Mouse (Mus musculus): ENCODE results near the gene Kpnb1. TPM values are rescaled to one million over a fixed set of nuclear protein-coding genes. Genes with fewer than 3 reads are reported as not detected.

Gene Kpnb1
- polyA plus RNA-seq, 1 experiment from 2014 or later = 79.9 TPM

- no peak overlapping the region for H3K4me2 ChIP-seq (ENCODE audit: low read length)
- H3K4me1 ChIP-seq (replicated peaks; ENCODE audit: control insufficient read depth, insufficient read depth, low read length) = peaks cover 4% of the 10 kb centered on the region; the same call in 1 of the 2 replicates
- no peak overlapping the region for H3K9ac ChIP-seq (ENCODE audit: low read length)
- no peaks in the 10 kb centered on the region for H3K36me3 ChIP-seq (ENCODE audit: control insufficient read depth, insufficient read depth, low read length)
- WGBS = 78% methylated on average over 7 of the region's 7 CpGs
- ATAC-seq (replicated peaks; ENCODE audit: low FRiP score, low TSS enrichment, low read depth) = no peak
- H3K9me3 ChIP-seq (ENCODE audit: control insufficient read depth, low read length) = no peaks in the 10 kb centered on the region
- no peak overlapping the region for H3K4me3 ChIP-seq (ENCODE audit: low read depth, low read length)
- DNase-seq (ENCODE audit: low spot score) = no peak
- 0 out of 2 replicates have a peak, but pooled peaks cover 6% of the 10 kb centered on the region for H3K27me3 ChIP-seq (replicated peaks; ENCODE audit: control insufficient read depth, insufficient read depth, low read length)
- H3K27ac ChIP-seq (ENCODE audit: low read depth) = no peak overlapping the region
These were observed 57.4 kb downstream of the Kpnb1 start for GRCm38 (mm10) chr11:97130318-97130717.

- H3K4me1 ChIP-seq (replicated peaks; ENCODE audit: control insufficient read depth, insufficient read depth, low read length) = peaks cover 6% of the 10 kb centered on the region; the same call in 1 of the 2 replicates
- no peaks in the 10 kb centered on the region for H3K9me3 ChIP-seq (ENCODE audit: control insufficient read depth, low read length)
- no peak overlapping the region for H3K9ac ChIP-seq (ENCODE audit: low read length)
- no peaks in the 10 kb centered on the region for H3K36me3 ChIP-seq (ENCODE audit: control insufficient read depth, insufficient read depth, low read length)
- no peak overlapping the region for H3K4me3 ChIP-seq (ENCODE audit: low read depth, low read length)
- 84% methylated on average over 3 of the region's 3 CpGs for WGBS
- ATAC-seq (replicated peaks; ENCODE audit: low FRiP score, low TSS enrichment, low read depth) (no peak), DNase-seq (ENCODE audit: low spot score) (no peak)
- 0 out of 2 replicates have a peak, but pooled peaks cover 10% of the 10 kb centered on the region for H3K27me3 ChIP-seq (replicated peaks; ENCODE audit: control insufficient read depth, insufficient read depth, low read length)
- H3K27ac ChIP-seq (ENCODE audit: low read depth) = no peak overlapping the region
- H3K4me2 ChIP-seq (ENCODE audit: low read length) = no peak overlapping the region
These were observed 58.7 kb downstream of the Kpnb1 start for GRCm38 (mm10) chr11:97128956-97129355.

DNA sequence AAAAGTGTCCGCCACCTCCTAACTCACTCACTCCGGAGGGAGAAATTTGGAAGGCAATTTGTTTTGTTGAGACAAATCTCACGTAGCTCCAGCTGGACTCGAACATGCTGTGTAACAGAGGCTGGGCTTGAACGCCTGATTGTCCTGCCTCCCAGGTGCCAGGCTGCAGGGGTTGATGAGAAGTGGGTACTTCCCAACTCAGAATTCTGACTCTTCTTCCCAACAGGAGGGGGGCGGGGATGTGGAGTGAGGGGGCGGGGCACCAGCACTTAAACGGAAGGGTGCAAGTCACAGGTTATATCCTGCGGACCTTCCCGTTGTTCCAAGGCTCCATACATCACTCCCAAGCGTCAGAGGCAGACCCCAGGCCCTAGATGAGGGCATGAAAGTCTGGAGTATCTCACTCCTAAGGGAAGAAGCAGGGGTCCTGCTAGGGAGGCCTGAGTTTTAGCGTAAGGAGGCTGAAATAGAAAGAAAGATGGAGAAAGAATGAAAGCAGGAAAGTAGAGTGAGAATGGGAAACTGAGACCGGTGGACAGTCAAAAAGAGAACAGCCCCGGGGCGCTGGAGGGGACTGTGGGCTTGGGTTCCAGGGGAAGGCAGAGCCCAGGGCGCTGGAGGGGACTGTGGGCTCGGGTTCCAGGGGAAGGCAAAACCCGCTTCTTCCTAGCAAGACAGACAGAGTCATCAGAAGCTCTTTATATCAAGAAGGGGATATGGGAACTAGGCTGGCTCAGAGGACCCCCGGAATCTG lies 60.0 kb downstream of the Kpnb1 start:
- H3K9ac ChIP-seq (ENCODE audit: low read length) = 0 out of 2 replicates have a peak overlapping the region, but pooled peaks have one; percentile 17
- no peaks in the 10 kb centered on the region for H3K9me3 ChIP-seq (ENCODE audit: control insufficient read depth, low read length)
- DNase-seq (ENCODE audit: low spot score) (no peak), ATAC-seq (replicated peaks; ENCODE audit: low FRiP score, low TSS enrichment, low read depth) (no peak)
- WGBS = 16% methylated on average over 19 of the region's 19 CpGs
- H3K27me3 ChIP-seq (replicated peaks; ENCODE audit: control insufficient read depth, insufficient read depth, low read length) = 0 out of 2 replicates have a peak, but pooled peaks cover 8% of the 10 kb centered on the region
- H3K36me3 ChIP-seq (ENCODE audit: control insufficient read depth, insufficient read depth, low read length) = no peaks in the 10 kb centered on the region
- peaks cover 12% of the 10 kb centered on the region; the same call in 1 of the 2 replicates for H3K4me1 ChIP-seq (replicated peaks; ENCODE audit: control insufficient read depth, insufficient read depth, low read length)
- H3K27ac ChIP-seq (ENCODE audit: low read depth) = no peak overlapping the region
- peak overlapping the region; percentile 82 for H3K4me2 ChIP-seq (ENCODE audit: low read length)
- H3K4me3 ChIP-seq (ENCODE audit: low read depth, low read length) = peak overlapping the region; percentile 54

GRCm38 (mm10) chr11:97126645-97127468 lies 60.8 kb downstream of the Kpnb1 start:
- no peaks in the 10 kb centered on the region for H3K9me3 ChIP-seq (ENCODE audit: control insufficient read depth, low read length)
- peak; percentile 76 for DNase-seq (ENCODE audit: low spot score)

DNA sequence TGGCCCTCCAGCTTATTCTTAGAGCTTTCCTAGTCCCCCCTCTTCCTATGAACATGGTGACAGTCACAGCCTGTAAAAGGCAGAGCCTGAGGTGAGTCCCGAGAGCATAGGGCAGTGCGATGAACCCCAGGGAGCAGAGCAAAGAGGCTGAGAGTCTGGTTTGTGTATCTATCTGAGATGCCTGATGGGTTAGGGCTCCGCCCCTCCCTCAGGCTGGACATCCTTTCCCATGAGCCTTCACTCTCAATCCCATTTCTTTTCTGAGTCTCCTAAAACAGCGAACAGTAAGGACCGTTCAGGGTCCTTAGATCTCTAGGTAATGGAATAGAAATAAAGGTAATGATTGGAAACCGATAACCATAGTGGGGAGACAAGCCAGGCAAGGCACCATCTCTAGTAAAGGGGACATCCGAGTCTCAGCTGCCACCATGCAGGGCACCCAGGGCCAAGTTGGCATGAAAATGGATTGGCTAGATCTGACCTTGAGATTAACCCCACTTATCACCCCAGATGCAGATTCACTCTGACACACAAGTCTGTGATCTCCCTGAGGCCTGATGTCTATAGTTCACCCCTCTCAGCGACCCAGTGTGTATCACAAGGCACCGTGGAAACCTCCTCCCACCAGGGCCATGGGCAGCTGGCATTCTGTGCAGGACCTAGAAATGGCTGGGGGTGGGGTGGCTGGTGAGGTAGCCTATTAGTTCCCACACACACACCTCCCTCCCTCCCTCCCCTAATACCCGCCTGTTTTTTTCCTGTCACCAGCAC lies 63.2 kb downstream of the Kpnb1 start:
- peaks cover 12% of the 10 kb centered on the region; the same call in 1 of the 2 replicates for H3K4me1 ChIP-seq (replicated peaks; ENCODE audit: control insufficient read depth, insufficient read depth, low read length)
- DNase-seq (ENCODE audit: low spot score) = no peak
- H3K36me3 ChIP-seq (ENCODE audit: control insufficient read depth, insufficient read depth, low read length) = no peaks in the 10 kb centered on the region
- 0 out of 2 replicates have a peak, but pooled peaks cover 8% of the 10 kb centered on the region for H3K27me3 ChIP-seq (replicated peaks; ENCODE audit: control insufficient read depth, insufficient read depth, low read length)
- no peak overlapping the region for H3K27ac ChIP-seq (ENCODE audit: low read depth)
- no peak overlapping the region for H3K4me3 ChIP-seq (ENCODE audit: low read depth, low read length)
- H3K9ac ChIP-seq (ENCODE audit: low read length) = no peak overlapping the region
- whole genome bisulfite sequencing = 52% methylated on average over 10 of the region's 10 CpGs
- no peaks in the 10 kb centered on the region for H3K9me3 ChIP-seq (ENCODE audit: control insufficient read depth, low read length)
- ATAC-seq (replicated peaks; ENCODE audit: low FRiP score, low TSS enrichment, low read depth) = no peak
- H3K4me2 ChIP-seq (ENCODE audit: low read length) = no peak overlapping the region

More at GRCm38 (mm10) chr11:97126645-97127468, 60.8 kb downstream of the Kpnb1 start:
- peak overlapping the region; percentile 17; the same call in 1 of the 2 replicates for H3K9ac ChIP-seq (ENCODE audit: low read length)
- no peaks in the 10 kb centered on the region for H3K36me3 ChIP-seq (ENCODE audit: control insufficient read depth, insufficient read depth, low read length)
- WGBS = 2% methylated on average over 32 of the region's 32 CpGs
- H3K4me2 ChIP-seq (ENCODE audit: low read length) = peak overlapping the region; percentile 82
- H3K27ac ChIP-seq (ENCODE audit: low read depth) = no peak overlapping the region
- peaks cover 12% of the 10 kb centered on the region; the same call in 1 of the 2 replicates for H3K4me1 ChIP-seq (replicated peaks; ENCODE audit: control insufficient read depth, insufficient read depth, low read length)
- H3K4me3 ChIP-seq (ENCODE audit: low read depth, low read length) = peak overlapping the region; percentile 54
- peak; percentile 75; the same call in 1 of the 2 replicates for ATAC-seq (replicated peaks; ENCODE audit: low FRiP score, low TSS enrichment, low read depth)
- 0 out of 2 replicates have a peak, but pooled peaks cover 8% of the 10 kb centered on the region for H3K27me3 ChIP-seq (replicated peaks; ENCODE audit: control insufficient read depth, insufficient read depth, low read length)

DNA sequence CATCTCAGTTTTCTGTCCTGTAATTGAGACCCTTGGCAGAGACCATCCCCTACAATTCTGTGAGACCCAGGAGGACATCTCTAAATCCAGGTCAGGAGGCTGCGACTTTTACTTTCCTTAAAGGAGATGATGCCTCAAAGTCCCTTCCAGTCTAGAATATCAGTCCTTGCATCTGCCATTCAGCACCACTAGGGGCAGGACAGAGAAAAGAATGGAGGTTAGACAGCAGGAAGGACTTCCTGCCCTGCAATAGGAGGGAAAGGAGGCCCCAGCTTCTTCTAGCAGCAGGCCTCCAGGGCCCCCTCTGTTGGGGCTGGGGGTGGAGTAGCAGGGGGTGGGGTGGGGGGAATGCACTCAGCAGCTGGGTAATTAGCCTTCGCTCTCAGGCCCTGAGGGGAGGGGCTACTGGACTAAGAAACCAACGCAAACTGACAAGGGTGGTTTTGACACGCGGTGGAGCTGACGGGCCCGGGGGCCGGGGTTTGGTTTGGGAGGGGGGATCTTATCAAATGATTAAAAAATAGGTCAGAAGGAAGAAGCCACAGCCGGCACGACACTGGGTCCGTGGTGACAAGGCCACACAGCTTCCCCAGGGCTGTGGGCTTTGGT lies 64.3 kb downstream of the Kpnb1 start:
- no peak for DNase-seq (ENCODE audit: low spot score)

DNA sequence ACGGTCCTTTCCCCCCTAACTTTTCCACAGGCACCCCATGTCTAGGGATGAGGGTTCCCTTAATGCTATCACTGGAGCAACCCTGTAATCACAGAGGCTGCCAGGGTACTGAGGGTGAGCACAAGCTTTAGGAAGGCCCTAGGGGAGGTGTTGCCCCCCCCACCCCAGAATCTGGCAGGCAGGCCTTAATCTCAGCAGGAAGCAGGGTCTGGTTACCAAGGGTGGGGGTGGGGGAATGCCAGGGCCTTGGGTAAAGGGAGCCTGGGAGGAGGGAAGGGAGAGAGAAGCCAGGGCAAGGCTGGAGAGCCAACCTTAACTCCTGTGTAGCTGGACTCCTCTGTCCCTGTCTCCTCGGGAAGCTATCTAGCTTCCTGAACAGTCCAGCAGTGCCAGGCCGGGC lies 67.0 kb downstream of the Kpnb1 start:
- 58% methylated on average over 3 of the region's 3 CpGs for WGBS
- Histone ChIP-seq H3K27ac (ENCODE audit: low read depth) (no peak overlapping the region), H3K4me3 (ENCODE audit: low read depth, low read length) (no peak overlapping the region), H3K27me3 (replicated peaks; ENCODE audit: control insufficient read depth, insufficient read depth, low read length) (peaks cover 37% of the 10 kb centered on the region), H3K9ac (ENCODE audit: low read length) (no peak overlapping the region), H3K9me3 (ENCODE audit: control insufficient read depth, low read length) (no peaks in the 10 kb centered on the region), H3K36me3 (ENCODE audit: control insufficient read depth, insufficient read depth, low read length) (no peaks in the 10 kb centered on the region), H3K4me2 (ENCODE audit: low read length) (no peak overlapping the region), H3K4me1 (replicated peaks; ENCODE audit: control insufficient read depth, insufficient read depth, low read length) (0 out of 2 replicates have a peak, but pooled peaks cover 8% of the 10 kb centered on the region)
- DNase-seq (ENCODE audit: low spot score) (no peak), ATAC-seq (replicated peaks; ENCODE audit: low FRiP score, low TSS enrichment, low read depth) (no peak)

More for the DNA sequence above, 64.3 kb downstream of the Kpnb1 start:
- Histone ChIP-seq H3K27ac (ENCODE audit: low read depth) (no peak overlapping the region), H3K36me3 (ENCODE audit: control insufficient read depth, insufficient read depth, low read length) (no peaks in the 10 kb centered on the region), H3K4me2 (ENCODE audit: low read length) (no peak overlapping the region), H3K4me1 (replicated peaks; ENCODE audit: control insufficient read depth, insufficient read depth, low read length) (peaks cover 12% of the 10 kb centered on the region; the same call in 1 of the 2 replicates), H3K9ac (ENCODE audit: low read length) (no peak overlapping the region), H3K27me3 (replicated peaks; ENCODE audit: control insufficient read depth, insufficient read depth, low read length) (peaks cover 16% of the 10 kb centered on the region), H3K4me3 (ENCODE audit: low read depth, low read length) (no peak overlapping the region), H3K9me3 (ENCODE audit: control insufficient read depth, low read length) (no peaks in the 10 kb centered on the region)
- ATAC-seq (replicated peaks; ENCODE audit: low FRiP score, low TSS enrichment, low read depth) = no peak
- WGBS = 15% methylated on average over 11 of the region's 11 CpGs

Data from intestine, embryonic 14.5 days (tissue).